Mouse (Mus musculus): ENCODE measurements around the gene Cdh24.

The Cdh24 gene

DNA sequence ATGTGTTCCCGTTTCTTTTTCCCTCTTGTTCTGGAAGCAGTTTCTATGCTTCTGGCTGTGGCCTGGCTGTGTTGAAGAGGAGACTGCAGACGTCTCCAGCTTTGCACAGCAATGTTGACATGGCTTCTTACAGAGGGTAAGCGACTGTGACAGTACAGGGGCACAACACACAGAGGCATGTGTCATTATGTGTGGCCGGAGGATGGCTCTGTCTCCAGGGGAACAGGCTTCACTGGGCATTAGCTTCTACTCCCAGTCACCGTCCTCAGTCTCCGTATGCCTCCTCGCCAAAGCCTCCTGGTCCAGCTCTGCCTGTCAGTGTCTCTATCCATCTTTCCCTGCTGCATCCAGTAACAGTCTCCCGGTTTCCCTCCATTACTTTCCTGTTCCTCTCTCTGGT lies 33.9 kb downstream of the Cdh24 start:
- no peak for DNase-seq (ENCODE audit: low spot score in 2 of 2)

DNA sequence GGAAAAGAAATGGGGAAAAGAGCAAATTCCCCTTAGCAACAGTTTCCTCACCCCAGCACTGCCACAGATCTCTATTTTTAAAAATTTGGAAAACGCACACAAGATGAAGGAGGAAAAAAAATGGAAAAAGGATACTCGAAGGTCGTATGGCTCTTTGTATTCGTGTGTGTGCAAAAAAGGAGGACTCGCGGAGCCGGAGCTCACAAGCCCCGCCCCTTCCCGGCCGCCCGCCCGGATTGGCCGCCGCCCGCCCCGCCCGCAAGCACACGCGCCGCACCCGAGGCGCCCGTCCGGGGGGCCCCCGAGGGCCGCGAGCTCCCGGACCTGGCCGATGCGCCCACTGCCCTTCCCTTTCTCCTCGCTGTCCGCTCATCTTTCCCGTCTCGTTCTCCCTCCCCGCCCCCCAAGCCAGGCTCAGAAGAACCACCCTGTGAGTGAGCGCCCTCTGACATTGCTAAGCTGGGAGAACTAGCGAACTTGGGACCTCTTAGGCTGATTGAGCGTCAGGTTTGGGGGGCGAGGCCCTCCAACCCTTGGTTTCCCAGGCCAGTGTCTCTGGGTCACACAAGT lies 35.3 kb downstream of the Cdh24 start, which contains the start of gene 4931414P19Rik:
Gene 4931414P19Rik, minus strand, starts transcription at position 242 of the 570 bp plus-strand sequence.
- DNase-seq (ENCODE audit: low spot score in 2 of 2): peak; percentile 78 to 81

DNA sequence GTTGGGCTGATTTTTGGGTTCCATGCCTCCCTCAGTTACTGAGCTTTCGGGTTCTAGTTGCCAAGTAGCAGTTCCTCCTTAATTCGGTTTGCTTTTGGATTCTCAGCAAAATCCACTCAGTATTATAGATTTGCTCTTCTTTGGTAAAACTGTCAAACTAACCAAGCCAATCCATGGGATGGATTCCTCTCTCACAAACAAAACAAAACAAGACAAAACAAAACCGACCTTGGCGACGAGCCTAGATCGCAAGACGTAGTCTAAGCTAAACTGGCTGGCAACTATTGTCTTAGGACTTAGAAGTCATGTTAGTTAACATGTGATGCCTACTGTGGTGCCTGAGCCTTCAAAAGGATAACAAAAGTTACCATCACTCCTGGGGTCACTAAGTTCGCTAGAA lies 37.5 kb downstream of the Cdh24 start:
- DNase-seq (ENCODE audit: low spot score in 2 of 2): no peak

DNA sequence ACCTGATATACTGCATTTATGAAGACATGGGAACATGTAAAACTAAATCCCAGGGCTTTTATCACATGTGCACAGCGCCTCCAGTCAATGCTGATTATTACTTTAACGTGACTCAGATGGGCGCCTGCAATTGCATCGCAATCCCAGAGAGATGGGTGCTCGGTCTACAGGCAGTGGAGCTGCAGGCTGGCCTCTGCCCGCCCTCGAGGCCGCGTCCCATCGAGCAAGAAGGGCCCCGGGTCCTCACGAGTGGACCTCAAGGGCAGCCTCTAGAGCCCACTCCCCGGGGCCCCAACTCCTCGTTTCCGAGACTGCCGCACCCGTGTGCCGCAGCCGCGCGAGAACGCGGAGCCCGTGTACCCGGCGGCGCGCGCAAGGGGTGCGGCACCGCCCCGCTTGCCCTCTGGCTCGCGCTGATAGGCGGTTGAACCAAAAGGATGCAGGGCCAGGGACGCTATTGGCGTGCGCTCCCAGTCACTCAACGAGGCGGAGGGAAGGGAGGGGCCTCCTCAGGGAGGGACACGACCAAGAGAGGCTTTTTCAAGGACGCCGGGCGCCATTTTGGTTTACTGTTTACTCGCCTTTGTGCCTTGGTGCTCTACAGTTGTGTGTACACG lies 38.0 kb downstream of the Cdh24 start:
- DNase-seq (ENCODE audit: low spot score in 2 of 2): peak; percentile 96 to 98

DNA sequence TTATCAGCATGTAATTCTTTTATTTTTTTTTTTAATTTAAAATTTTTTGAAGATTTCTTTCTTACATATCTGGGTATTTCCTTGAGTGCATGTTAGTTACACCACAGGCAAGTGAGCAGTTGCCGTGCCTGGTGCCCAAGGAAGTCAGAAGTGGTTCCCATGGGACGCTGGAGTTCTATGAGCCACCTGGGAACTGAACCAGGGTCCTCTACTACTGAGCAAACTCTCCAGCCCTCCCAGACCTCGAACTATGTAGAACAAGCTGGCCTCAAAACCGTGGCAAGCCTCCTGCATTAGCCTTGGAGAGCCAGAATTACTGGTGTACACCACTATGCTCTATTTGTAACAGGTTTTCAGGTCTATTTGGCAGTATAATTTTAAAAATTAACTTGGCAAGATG lies 38.6 kb downstream of the Cdh24 start:
- no peak for DNase-seq (ENCODE audit: low spot score in 2 of 2)

DNA sequence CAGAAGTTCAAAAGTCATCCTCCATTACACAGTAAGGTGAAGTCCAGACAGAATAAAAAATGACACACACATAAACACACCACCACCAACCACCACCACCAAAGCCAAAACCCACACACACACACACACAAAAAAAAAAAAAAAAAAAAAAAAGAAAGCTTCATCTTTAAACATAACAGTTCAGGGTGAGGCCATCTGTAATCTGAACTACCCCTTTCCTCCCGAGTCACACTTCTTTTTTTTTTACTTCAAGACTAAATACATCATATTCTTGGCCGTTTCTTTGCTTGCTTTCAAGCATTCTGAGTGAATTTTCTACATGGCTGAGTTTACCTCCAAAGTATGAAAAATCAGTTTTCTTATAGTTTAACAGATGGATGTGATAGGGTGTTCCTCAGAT lies 39.6 kb downstream of the Cdh24 start:
- no peak for DNase-seq (ENCODE audit: low spot score in 2 of 2)

DNA sequence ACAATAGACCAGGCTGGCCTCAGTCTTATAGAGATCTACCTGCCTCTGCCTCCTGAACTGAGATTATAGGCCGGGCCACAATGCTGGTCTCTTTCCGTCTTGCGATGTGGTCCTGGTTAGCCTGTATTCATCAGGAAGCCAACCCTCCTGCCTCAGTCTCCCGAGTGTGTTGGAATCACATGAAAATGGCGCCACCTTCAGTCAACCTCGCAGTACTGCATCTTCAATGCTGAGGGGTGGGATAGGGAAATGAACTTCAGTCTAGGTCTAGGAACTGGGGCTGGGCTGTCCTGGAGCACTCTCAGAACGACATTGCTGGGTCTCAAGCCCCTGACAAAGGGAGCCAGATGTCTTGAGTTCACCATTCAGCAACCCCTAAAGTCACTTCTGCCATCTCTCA lies 44.1 kb downstream of the Cdh24 start:
- DNase-seq (ENCODE audit: low spot score in 2 of 2): no peak

DNA sequence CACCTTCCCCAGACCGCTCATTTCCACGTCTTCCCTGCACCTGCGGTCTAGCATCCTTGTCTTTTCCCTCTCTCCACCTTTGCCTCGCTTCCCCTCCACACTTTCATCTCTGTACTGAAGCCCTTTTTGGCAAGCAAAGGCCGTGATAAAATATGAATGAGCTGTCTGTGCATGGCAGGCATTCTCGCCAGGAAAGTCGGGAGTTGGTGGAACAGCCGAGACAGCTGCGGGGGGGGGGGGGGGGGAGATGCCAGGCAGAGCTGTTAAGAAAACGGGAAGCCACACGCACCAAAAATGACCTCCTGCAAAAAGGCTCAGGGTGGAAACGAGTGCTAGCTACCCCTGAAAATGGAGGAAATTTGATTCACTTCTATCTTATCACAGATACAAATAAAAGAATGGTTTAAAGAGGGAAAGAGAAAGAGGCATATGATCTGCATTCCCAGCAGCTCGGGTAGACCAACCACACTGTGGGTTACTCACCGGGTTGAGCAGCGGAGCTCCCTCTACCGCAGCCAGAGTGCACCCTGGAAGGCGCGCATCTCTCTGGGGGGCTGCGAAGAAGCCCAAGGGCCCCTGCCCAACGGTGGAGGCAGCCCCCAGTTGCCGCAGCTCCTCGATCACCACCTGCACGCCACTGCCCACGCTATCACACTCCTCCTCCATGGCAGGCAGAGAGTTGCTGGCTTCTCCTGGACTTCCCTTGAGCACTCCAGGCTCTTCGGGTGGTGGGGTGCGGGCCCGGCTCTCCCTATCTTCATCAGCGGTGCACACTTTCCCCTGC lies 46.3 kb downstream of the Cdh24 start:
- no peak for DNase-seq (ENCODE audit: low spot score in 2 of 2)

DNA sequence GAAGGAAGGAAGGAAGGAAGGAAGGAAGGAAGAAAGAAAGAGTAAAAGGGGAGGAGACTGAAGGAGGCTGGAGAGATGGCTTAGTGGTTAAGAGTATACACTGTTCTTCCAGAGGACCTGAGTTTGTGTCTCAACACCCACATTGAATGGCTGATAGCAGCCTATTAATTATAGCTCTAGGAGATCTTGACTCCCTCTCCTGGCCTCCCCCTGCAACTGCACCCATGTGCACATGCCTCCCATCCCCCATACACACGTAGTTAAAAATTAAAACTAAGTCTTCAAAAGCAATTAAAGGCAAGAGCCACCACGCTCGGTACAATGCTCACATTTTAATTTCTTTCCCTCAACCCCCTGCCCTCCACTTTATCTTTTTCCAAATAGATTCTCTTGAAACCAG lies 47.1 kb downstream of the Cdh24 start:
- DNase-seq (ENCODE audit: low spot score in 2 of 2): no peak

DNA sequence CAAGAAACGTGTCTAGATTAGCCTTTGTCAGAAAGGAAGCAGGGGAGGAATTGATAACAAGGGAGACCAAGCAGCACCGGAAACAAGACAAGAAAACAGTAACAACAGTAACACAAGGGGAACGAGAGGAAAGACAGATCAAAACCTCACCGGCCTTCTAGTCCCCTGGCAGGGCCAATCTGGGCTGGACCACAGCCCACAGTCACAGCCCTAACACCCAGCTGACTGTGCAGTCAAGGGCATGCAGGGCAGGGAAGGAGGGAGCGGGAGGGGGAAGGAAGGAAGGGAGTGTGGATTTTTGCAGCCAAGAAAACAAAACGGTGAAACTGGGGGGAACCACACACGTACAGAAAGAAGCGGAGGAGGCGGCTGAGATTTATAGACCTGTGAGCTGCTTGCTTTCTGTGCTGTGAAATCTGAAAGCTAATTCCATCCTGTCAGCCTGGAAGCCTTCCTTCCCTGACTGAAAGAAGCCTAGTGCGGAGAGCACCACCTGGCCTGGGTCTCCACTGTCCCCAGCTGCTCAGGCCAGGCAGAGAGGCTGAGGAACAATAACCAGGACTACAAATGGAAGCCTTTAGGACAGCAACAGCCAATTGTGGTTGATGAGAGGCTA lies 48.7 kb downstream of the Cdh24 start:
- no peak for DNase-seq (ENCODE audit: low spot score in 2 of 2)

DNA sequence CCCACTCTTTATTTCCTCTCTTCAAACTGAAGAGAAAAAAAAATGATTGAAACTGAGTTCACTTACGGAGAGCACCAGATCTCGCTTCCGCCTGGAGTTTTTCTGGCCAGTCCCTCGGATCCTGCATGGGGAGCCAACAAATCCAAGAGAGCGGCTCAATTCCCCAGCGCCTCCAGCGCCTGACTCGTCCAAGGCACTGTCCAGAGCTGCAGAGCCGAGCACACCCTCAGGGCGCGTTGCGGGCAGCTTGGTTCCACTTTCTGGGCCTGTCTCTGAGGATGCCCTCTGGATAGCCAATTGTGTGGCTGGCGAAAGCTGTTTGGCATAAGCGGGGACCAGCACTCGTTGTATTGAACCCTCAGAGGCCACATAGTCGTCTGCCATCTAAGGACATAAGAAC lies 50.1 kb downstream of the Cdh24 start:
- no peak for DNase-seq (ENCODE audit: low spot score in 2 of 2)

DNA sequence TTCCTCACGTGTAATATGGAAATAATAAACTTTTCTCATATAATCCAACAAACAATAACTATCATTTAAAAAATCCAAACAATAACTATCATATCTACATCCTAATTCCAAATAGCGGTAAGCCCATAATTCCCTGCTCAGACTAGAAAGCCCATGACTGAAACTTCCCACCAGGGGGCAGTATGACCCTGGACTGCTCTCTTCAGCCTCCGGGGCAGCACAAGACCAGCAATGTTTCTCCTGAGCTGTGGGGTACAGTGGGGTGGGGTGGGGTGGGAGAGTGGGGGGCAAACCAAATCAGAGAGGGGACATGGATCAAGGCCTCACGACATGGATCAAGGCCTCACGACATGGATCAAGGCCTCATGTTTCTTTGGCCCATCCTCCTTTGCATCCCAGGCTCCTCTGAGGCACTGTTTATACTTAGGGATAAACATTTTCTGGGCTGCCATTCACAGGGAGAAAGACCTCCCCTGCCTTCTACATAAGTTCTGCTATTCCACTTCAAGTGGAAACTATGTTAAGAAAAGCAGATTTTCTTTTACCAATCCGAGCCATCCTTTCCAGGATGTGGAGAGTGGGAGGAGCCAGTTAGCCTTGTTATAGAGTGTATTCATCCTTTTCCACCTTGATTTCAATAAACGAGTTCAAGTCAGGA lies 57.4 kb downstream of the Cdh24 start:
- DNase-seq (ENCODE audit: low spot score in 2 of 2): peak in 1 of 2 experiments; percentile 44

DNA sequence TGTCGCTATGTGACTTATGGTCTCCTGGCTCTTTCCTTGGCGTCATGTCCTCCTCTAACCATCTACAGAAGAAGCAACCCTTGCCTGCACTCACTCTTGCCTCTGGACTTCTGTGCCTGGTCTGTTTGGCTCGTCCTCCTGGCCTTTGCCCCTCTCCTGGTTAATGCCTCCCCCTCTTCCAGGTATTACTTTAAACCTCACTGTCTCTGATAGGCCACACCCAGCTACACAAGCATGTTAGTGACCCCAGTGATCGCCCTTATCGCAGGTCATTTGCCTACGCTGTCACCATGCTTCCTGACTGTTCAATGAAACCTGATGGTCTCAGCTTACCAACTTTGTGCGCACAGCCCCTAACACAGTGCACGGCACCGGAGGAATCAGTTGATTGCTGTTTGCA lies 58.6 kb downstream of the Cdh24 start:
- DNase-seq (ENCODE audit: low spot score in 2 of 2): no peak
